Mouse (Mus musculus) liver, embryonic 16.5 days (tissue): Measurements from ENCODE around the gene Hoxc5. TPM values are rescaled to one million over a fixed set of nuclear protein-coding genes. Genes with fewer than 3 reads are reported as not detected.

Experiments
- ATAC-seq: fragments of 200-750 bp; cut with Nextera tagmentation; 2 replicates; pipeline ENCODE4 v1.8.0; 2017; ENCODE audit warnings: low read depth, mild to moderate bottlenecking, moderate number of reproducible peaks, moderate library complexity
- H3K27ac ChIP-seq: fragments of 300-500 bp; sonication (generic); 2 replicates; pipeline ENCODE4 v1.5.1; 2014; ENCODE audit warnings: mild to moderate bottlenecking, low read length
- H3K27me3 ChIP-seq: fragments of 300-500 bp; sonication (generic); 2 replicates; pipeline ENCODE4 v1.6.1; 2014; ENCODE audit warnings: low read depth, low read length, mixed read lengths; ENCODE audit not compliant: control insufficient read depth, insufficient read depth
- H3K36me3 ChIP-seq: fragments of 300-500 bp; sonication (generic); 2 replicates; pipeline ENCODE4 v1.6.1; 2014; ENCODE audit warnings: mild to moderate bottlenecking; ENCODE audit not compliant: control insufficient read depth, insufficient read depth
- H3K4me1 ChIP-seq: fragments of 300-500 bp; sonication (generic); 2 replicates; pipeline ENCODE4 v1.6.1; 2014; ENCODE audit warnings: low read depth, low read length, mixed read lengths; ENCODE audit not compliant: control insufficient read depth
- H3K4me2 ChIP-seq: fragments of 300-500 bp; sonication (generic); 2 replicates; pipeline ENCODE4 v1.6.1; 2014; ENCODE audit warnings: low read depth, low read length, mixed read lengths
- H3K4me3 ChIP-seq: fragments of 300-500 bp; sonication (generic); 2 replicates; pipeline ENCODE4 v1.5.1; 2014; ENCODE audit warnings: low read depth, mild to moderate bottlenecking, low read length
- H3K9ac ChIP-seq: fragments of 300-500 bp; sonication (generic); 2 replicates; pipeline ENCODE4 v1.6.1; 2014; ENCODE audit warnings: low read depth, low read length
- H3K9me3 ChIP-seq: fragments of 300-500 bp; sonication (generic); replicated peaks from 2 replicates; pipeline ENCODE4 v1.6.1; 2016; ENCODE audit warnings: low read length; ENCODE audit not compliant: control insufficient read depth
- WGBS: fragments of 180-500 bp; shearing (Covaris S2); extraction: QIAGEN DNeasy Blood & Tissue Kit; methylation state at CpG from one replicate; pipeline ENCODE4 v1.1.7; 2014; ENCODE audit not compliant: insufficient replicate concordance; 5-methylcytosine and 5-hydroxymethylcytosine counted together
- polyA plus RNA-seq: library from polyadenylated mRNA; unstranded; fragments of >200 nt; fragmentation: Nextera tagmentation; extraction: Ambion mirVana; gene quantifications from 2 replicates; pipeline ENCODE4 v1.2.1, GENCODE M21; 2015

Hoxc5 gene
- polyA plus RNA-seq, 1 experiment from 2014 or later: 0.09 TPM

DNA sequence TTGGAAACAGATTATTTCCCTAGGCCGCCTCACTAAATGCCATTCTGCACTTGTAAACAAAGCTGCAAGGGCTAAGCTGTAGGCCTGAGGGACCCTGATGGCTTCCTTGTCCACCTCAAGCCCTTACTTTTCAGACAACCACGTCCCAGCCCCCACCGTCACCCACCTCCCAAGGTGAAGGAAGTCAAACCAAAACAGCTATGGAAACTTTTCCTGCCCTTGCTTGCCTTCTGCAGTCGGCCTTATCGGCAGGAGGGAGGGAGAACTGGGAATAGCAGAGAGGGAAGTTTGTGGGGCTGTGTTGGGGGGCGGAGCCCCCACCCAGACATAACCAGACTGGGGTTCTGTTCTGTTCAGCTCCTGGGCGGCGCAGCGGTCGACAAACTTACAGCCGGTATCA is 25.0 kb downstream of the Hoxc5 start:
- H3K36me3 ChIP-seq: no peaks in the 10 kb centered on the region
- peaks cover 93% of the 10 kb centered on the region for H3K27me3 ChIP-seq
- no peak overlapping the region for H3K4me2 ChIP-seq
- H3K4me1 ChIP-seq: no peaks in the 10 kb centered on the region
- 0% methylated on average over 11 of the region's 11 CpGs for WGBS
- ATAC-seq: no peak
- no peak overlapping the region for H3K27ac ChIP-seq
- no peaks in the 10 kb centered on the region for H3K9me3 ChIP-seq
- H3K4me3 ChIP-seq: no peak overlapping the region
- H3K9ac ChIP-seq: no peak overlapping the region

DNA sequence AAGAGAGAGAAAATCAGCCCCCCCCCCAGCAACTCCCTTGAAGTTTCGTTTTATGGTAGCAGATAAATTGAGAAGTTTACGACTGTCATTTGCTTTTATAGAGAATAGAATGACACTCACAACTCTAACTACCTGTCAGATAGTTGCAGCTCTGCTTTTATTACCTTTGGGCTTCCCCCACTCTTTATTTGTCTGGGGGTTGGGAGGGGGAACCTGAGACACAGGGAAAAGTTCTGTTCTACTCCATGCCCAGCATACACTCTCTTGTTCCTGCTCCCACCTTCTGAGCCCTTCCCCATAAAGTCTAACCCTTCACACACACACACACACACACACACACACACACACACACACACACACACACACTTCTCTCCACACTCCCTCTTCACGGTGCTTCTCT is 25.6 kb downstream of the Hoxc5 start:
- 3% methylated on average over 3 of the region's 3 CpGs for WGBS
- H3K27ac ChIP-seq: no peak overlapping the region
- H3K4me1 ChIP-seq: no peaks in the 10 kb centered on the region
- H3K9ac ChIP-seq: no peak overlapping the region
- no peak overlapping the region for H3K4me2 ChIP-seq
- H3K9me3 ChIP-seq: no peaks in the 10 kb centered on the region
- no peak overlapping the region for H3K4me3 ChIP-seq
- H3K36me3 ChIP-seq: no peaks in the 10 kb centered on the region
- peaks cover 93% of the 10 kb centered on the region for H3K27me3 ChIP-seq
- no peak for ATAC-seq

DNA sequence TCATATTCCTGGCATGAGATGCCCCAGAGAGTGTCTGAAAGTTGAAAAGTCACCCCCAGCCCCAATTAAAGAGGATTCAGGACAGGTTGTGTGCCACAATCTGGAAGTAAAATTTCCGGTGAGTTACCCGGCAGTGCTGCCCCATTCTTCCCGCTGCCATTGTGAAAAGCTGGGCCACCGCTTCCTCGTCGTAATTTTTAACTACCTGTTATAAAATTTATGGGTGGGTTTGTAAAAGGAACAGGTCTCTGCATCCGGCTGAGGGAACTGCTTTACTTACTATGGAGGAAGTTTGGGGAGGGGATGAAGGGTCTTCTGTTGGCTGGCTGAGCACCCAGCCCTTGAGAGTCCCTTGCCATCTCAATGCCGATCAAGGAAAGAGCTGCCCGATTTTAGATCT is 29.3 kb downstream of the Hoxc5 start:
- Histone ChIP-seq H3K4me1 (no peaks in the 10 kb centered on the region), H3K4me3 (no peak overlapping the region), H3K4me2 (no peak overlapping the region), H3K36me3 (no peaks in the 10 kb centered on the region), H3K9ac (no peak overlapping the region), H3K27me3 (peaks cover 93% of the 10 kb centered on the region), H3K9me3 (no peaks in the 10 kb centered on the region), H3K27ac (no peak overlapping the region)
- no peak for ATAC-seq
- 4% methylated on average over 9 of the region's 9 CpGs for WGBS

DNA sequence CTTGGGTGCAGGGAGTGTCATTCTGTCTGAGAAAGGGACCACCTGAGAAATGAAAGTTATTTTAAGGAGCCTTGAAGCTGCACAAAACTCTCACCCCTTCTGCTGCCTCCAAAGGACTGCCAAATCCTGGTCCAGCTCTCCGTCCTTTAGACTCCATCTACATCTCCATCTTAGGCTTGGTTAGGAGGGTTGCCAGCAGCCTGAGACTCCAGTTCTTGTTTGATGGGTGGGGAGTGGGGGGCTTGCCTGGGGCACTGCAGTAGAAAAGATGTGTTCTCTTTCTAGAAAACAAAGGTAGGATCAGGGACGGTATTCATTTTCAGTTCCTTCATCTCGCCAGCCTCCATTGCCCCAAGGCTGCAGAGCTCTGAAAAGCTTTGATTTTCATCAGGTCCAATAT is 30.2 kb downstream of the Hoxc5 start:
- peaks cover 93% of the 10 kb centered on the region for H3K27me3 ChIP-seq
- no peaks in the 10 kb centered on the region for H3K36me3 ChIP-seq
- H3K4me3 ChIP-seq: no peak overlapping the region
- no peak overlapping the region for H3K9ac ChIP-seq
- 0% methylated on average over 3 of the region's 3 CpGs for WGBS
- H3K27ac ChIP-seq: no peak overlapping the region
- no peak for ATAC-seq
- no peaks in the 10 kb centered on the region for H3K4me1 ChIP-seq
- no peak overlapping the region for H3K4me2 ChIP-seq
- H3K9me3 ChIP-seq: no peaks in the 10 kb centered on the region

DNA sequence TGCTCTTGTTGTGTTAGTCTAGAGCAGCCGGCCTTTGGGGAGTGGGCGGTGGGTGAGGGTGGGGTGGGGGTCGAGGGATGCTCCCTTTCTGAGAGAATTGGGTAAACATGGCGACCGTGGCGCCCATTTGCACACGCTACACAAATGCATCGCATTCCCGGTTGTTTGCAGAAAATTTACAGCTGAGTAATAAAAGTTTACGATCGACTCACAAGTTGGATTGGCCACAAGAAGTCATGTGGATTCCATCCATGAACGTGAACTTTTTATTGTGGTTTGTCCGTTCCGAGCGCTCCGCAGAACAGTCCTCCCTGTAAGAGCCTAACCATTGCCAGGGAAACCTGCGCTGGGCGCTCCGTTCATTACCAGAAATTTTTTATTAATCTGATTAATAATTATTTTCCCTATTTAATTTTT is 30.7 kb downstream of the Hoxc5 start, which contains the start of gene Hoxc6:
Gene Hoxc6, plus strand, starts transcription at position 319 of the 417 bp plus-strand sequence.
- H3K9ac ChIP-seq: no peak within 1 kb of the TSS
- H3K9me3 ChIP-seq: no peaks in the 10 kb centered on the region
- H3K27ac ChIP-seq: no peak within 1 kb of the TSS
- H3K36me3 ChIP-seq: no peaks in the 10 kb centered on the region
- peak within 1 kb of the TSS; percentile 41 for H3K4me3 ChIP-seq
- peak within 1 kb of the TSS; percentile 54 for H3K4me2 ChIP-seq
- peaks cover 93% of the 10 kb centered on the region for H3K27me3 ChIP-seq
- ATAC-seq: no peak
- 2% methylated on average over 19 of the region's 19 CpGs for WGBS
- no peaks in the 10 kb centered on the region for H3K4me1 ChIP-seq

DNA sequence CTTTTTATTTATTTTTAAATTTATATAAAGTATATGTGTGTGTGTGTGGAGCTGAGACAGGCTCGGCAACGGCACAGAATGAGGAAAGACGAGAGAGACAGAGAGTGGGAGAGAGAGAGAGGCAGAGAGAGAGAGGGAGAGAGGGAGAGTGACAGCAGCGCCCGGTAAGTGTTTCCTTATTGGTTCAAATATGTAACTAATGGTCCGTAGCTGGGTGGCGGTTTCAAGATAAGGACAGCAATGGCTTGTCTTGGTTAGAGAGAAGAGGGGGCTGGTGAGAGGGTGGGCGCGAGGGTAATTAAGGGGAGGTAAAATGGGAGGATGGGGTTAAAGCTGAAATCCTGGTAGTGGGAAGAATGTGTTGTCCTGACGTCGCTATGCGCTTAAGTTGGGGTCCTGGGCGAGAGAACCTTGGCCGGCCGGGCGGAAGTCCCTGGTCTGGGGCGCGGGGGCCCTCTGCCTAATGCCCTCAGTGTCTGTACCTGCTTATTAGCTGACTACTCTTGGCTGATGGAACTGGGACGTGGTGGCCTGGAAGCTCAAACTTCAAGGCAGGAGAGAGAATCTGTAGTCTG is 31.5 kb downstream of the Hoxc5 start:
- Histone ChIP-seq H3K4me3 (peak overlapping the region; percentile 41), H3K9ac (no peak overlapping the region), H3K4me1 (no peaks in the 10 kb centered on the region), H3K36me3 (no peaks in the 10 kb centered on the region), H3K4me2 (peak overlapping the region; percentile 54), H3K27me3 (peaks cover 91% of the 10 kb centered on the region), H3K27ac (no peak overlapping the region), H3K9me3 (no peaks in the 10 kb centered on the region)
- WGBS: 2% methylated on average over 19 of the region's 19 CpGs
- no peak for ATAC-seq

DNA sequence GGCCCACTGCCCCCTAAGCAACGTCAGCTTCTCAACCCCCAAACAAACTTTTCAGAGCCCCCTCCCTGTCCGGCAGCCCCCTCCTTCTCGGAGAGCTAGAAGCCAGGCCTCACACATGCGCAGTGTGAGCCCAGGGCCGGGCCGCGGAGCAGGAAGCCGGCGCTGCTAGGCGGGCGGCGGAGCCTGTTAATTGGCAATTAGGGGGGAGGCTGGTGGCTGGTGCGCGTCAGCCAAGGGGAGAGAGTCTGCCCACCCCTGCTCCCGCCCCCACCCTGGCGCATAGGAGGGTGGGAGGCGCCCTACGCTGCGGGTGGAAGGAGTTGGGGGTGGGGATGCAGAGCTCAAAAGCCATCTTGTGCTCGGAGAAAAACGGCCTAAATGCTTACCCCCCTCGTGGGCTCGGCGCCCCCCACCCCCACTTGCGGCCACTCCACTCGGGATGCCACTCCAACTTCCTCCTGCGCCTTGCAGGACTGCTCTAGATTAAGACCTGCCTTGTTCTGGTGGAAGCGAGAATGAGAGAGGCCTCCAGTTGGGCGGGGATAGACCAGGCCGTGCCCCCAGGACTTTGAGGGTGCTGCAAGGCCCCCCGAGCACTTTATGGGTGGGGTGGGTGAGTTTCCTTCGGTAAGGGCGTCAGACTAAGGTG is 32.1 kb downstream of the Hoxc5 start:
- H3K9me3 ChIP-seq: no peaks in the 10 kb centered on the region
- ATAC-seq: no peak
- no peaks in the 10 kb centered on the region for H3K36me3 ChIP-seq
- H3K27me3 ChIP-seq: peaks cover 92% of the 10 kb centered on the region
- no peaks in the 10 kb centered on the region for H3K4me1 ChIP-seq
- no peak overlapping the region for H3K9ac ChIP-seq
- H3K4me3 ChIP-seq: peak overlapping the region; percentile 41
- WGBS: under 1% methylated on average over 32 of the region's 33 CpGs
- H3K27ac ChIP-seq: no peak overlapping the region
- peak overlapping the region; percentile 54 for H3K4me2 ChIP-seq

DNA sequence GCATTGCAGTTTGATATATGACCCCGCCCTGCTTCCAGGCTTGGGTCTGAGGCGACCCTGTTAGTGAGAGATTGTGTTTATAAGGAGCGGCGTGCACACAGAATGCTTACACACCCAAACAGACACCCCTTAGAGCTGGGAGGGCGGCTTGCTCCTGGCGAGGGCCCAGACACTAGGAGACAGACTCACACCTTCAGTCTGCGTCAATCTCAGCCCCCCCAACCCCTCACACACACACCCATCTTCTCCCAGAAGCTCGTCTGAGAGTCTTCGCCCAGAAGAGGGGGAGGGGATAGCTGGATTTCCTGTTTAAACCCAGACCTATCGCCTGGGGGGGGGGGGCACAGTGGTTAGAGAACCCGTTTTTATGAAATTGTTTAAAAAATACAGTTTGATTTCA is 32.7 kb downstream of the Hoxc5 start:
- H3K27me3 ChIP-seq: peaks cover 94% of the 10 kb centered on the region
- no peak overlapping the region for H3K4me3 ChIP-seq
- no peaks in the 10 kb centered on the region for H3K36me3 ChIP-seq
- H3K4me1 ChIP-seq: no peaks in the 10 kb centered on the region
- H3K9ac ChIP-seq: no peak overlapping the region
- H3K27ac ChIP-seq: no peak overlapping the region
- 11% methylated on average over 11 of the region's 11 CpGs for WGBS
- no peak for ATAC-seq
- H3K9me3 ChIP-seq: no peaks in the 10 kb centered on the region
- H3K4me2 ChIP-seq: no peak overlapping the region

DNA sequence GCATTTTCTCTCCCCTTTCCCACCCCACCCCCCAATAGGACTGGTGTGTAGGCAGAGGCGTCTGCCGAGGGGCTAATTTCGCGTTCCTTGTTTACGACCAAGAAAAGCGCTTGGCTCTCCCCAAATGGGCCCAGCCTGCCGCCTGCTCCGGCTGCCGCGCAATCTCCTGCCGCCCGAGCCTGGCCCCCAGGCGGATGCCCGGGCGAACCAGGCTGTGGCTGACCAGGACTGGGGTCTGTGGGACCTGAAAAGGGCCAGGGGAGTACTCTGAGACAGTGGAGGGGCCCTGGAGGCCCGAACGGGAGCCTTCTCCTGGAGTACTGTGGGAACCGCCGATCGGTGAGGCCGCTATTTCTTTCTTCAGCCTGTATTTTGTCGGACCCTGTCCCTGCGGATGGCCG is 33.3 kb downstream of the Hoxc5 start:
- no peaks in the 10 kb centered on the region for H3K36me3 ChIP-seq
- H3K9me3 ChIP-seq: no peaks in the 10 kb centered on the region
- ATAC-seq: no peak
- H3K4me3 ChIP-seq: no peak overlapping the region
- H3K27ac ChIP-seq: no peak overlapping the region
- no peak overlapping the region for H3K4me2 ChIP-seq
- H3K4me1 ChIP-seq: no peaks in the 10 kb centered on the region
- WGBS: 6% methylated on average over 24 of the region's 24 CpGs
- no peak overlapping the region for H3K9ac ChIP-seq
- H3K27me3 ChIP-seq: peaks cover 94% of the 10 kb centered on the region
